Comparison of ENCODE assay signal across 8 mouse cellular contexts in the genomic region with DNA sequence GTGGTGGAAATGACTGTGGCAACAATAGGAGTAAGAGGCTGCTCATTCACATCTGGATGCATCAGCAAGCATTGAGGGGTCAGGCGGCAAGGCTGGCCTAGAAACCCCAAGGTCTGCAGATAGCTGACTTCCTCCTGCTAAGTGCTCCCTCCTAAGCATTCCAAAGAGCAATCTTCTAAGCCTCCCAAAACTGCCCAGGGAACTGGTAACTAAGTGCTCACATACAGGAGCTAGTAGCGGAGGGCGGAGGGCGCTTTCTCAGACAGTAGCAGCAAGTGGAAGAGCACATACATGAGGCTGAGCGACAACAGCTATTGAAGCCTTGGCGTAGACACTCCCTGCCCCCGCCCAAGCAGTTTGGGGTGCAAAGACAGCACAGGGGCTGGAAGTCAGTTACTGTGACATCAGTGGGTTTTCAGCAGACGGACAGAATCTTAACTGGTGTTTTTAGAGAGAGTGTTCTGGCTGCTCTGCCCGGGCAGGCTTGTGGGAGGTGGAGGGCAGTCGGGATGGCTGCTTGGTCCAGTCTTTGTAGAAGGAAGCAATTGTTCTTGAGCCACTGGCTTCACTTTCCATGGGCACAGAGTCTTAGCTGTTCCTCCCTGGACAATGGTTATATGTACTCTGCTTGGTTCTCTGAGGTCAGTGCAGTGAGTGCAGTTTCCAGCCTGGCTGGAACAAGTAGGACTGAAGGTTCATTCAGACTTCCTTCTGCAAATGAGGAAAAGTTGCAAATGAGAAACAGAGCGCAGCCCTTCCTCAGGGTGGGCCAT. TPM values are rescaled to one million over a fixed set of nuclear protein-coding genes. Genes with fewer than 3 reads are reported as not detected.
DNase-seq lines count a peak whose midpoint lies in the region; ATAC-seq and TF ChIP-seq lines count a peak whose summit lies in the region.

No protein-coding gene starts in this region.

- intact Hi-C loops in left cerebral cortex, adult 2 months (cut with DNase I), result no loop called here

- H3K4me1 ChIP-seq in neural tube, embryonic 15.5 days, result peaks cover 19% of the 10 kb centered on the region

- H3K36me3 ChIP-seq in neural tube, embryonic 15.5 days, result 0 out of 2 replicates have a peak, but pooled peaks cover 2% of the 10 kb centered on the region

- H3K9ac ChIP-seq in neural tube, embryonic 15.5 days (replicated peaks), result no peak overlapping the region

- H3K27me3 ChIP-seq in neural tube, embryonic 15.5 days (replicated peaks), result no peaks in the 10 kb centered on the region

- no peak overlapping the region for H3K4me3 ChIP-seq in left cerebral cortex, adult 2 months
- H3K4me3 ChIP-seq in neural tube, embryonic 15.5 days (replicated peaks), result no peak overlapping the region

- ATAC-seq in cerebellum, adult (ENCODE audit: insufficient number of reproducible peaks, low FRiP score, low TSS enrichment), result peak; percentile 54; the same call in 1 of the 2 replicates
- ATAC-seq in neural tube, embryonic 15.5 days (ENCODE audit: low FRiP score), result peak; percentile 75

- WGBS in neural tube, embryonic 15.5 days, result 57% methylated on average over 11 of the region's 11 CpGs

- H3K27ac ChIP-seq in left cerebral cortex, adult 2 months, result peak overlapping the region; percentile 65
- peak overlapping the region; percentile 54 for H3K27ac ChIP-seq in neural tube, embryonic 15.5 days (replicated peaks)

- no peak overlapping the region for H3K4me2 ChIP-seq in neural tube, embryonic 15.5 days

- TF ChIP-seq CTCF in left cerebral cortex, adult 2 months (IDR thresholded peaks at IDR 0.05), result no peak

- DNase-seq in cerebellum, adult 8-10 months, result no peak
- peak; percentile 64 for DNase-seq in right cerebral cortex, adult 18-20 months
- DNase-seq in right cerebral cortex, postnatal 4 days, result no peak
- DNase-seq in left cerebral cortex, adult 2 months (ENCODE audit: extremely low spot score in 1 of 2, low spot score in 2 of 2), result peak in 1 of 2 experiments; percentile 31
- no peak for DNase-seq in gastrocnemius, adult 18-20 months (ENCODE audit: low spot score)
- no peak for DNase-seq in spleen, postnatal 36 days (ENCODE audit: low spot score in 2 of 2)

- H3K9me3 ChIP-seq in neural tube, embryonic 15.5 days (replicated peaks), result no peaks in the 10 kb centered on the region

RNA-seq across cellular contexts. Expression of a gene that starts 30.1 kb away (rescaled TPM):
- total RNA-seq in left cerebral cortex, adult 2 months (2021), result 10 to 100 TPM; 70.7 to 79.6 TPM
- polyA plus RNA-seq in neural tube, embryonic 15.5 days (2015; fragmentation: Nextera tagmentation; extraction: Ambion mirVana), result 10.2 and 18.6 TPM in 2 replicates
- 10 to 100 TPM; 34.9 to 42.3 TPM for total RNA-seq in gastrocnemius, adult 18-20 months (2021)
